Mouse (Mus musculus) gastrocnemius, postnatal 10 days (tissue): ENCODE data around the gene Mavs. TPM values are rescaled to one million over a fixed set of nuclear protein-coding genes. Genes with fewer than 3 reads are reported as not detected.
"Not testable (repeated sequence)": the region's sequence is repeated elsewhere in the genome, so short reads cannot be mapped to it uniquely, and the experiment has no call there.

Experiments used
- DNase-seq: peaks from one replicate; pipeline ENCODE4 v3.0.0; 2021; ENCODE audit warnings: mixed read lengths
- total RNA-seq, 2 experiments: library from RNA; stranded (reverse); gene quantifications; 2 replicates each; pipeline ENCODE4 v1.2.3; 2021

The Mavs gene
- total RNA-seq, 2 experiments from 2014 or later = 26.0 to 28.4 TPM

DNA sequence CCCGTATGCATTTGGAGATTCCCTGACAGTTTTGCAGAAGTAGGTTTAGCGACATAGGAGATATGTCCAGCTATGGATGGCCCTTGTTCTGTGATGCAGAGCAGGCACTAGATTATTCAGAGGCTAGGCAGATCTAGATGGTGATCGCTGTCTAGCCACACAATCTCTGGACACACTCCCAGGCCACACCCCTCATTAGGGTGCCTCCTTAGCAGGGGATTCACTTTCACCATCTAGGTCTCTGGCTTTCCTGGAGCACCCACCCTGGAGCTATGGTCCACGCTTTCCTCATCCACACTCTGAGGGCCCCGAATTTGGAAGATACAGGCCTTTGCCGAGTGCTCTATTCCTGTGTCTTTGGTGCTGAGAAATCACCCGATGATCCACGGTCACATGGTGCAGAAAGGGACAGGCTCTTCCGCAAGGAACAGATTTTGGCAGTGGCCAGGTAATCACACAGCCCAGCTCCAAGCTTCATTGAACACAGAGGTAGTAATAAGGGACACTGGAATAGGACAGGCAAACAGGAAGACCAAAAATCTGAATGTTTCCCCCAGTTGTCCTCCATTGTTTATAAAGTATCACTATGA, 22.7 kb upstream of the Mavs start:
- peak; percentile 30 for DNase-seq

DNA sequence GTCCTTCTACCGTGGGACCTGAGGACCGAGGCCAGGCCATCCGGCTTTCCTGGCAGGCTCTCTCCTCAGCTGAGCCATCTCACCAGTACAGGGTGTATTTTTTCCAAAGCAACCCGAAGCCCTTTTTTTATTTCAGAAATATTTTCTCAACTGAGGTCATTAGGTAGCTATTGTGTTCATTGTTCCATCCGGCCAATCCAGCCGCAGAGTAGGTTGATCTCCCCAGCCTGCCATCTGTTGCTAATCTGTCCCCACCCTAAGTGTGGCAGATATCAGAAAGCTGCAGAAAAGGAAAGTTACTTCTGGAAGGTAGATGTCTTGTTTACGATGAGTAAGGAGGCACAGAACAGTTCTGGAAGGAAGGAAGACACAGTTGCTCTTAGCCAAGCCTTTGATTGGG, 20.1 kb upstream of the Mavs start:
- DNase-seq = no peak

DNA sequence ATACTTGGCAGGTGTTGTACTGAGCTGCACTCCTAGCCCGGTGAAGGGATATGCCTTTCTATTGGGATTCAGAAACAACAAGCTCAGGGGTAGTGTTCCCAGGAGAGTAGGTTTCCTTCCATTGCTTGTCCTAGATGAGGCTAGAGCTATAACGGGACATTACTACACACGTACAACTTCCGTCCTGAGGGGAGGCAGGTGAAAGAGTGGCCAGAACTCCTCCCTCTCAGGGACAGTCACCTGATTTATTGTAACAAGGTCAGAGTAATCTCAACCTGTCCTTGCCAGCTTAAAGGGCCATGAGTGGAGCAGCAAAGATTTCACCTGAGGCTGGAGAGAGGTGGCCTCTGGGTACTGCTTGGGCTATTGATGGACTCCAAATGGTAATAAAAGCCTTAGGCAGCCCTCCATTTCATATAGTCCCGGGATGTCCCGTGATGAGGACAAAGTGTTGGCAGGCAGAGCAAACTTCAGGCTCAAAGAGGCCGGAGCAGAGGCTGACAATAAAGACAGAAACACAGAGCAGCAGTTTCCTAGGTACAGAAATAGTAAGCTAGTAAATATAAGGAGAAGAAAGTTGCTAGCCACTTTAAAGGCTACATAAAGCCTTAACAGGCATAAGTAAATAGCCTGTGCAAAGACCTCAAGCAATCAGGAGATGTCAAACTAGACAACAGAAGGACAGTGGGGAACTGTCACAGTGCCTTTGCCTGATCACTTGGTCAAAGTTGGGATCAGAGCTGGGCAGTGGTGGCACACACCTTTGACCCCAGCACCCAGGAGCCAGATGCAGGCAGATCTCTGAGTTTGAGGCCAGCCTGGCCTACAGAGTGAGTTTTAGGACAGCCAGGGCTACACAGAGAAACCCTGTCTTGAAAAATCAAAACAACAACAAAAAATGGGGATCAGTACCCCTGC, 17.7 kb upstream of the Mavs start:
- DNase-seq = no peak

DNA sequence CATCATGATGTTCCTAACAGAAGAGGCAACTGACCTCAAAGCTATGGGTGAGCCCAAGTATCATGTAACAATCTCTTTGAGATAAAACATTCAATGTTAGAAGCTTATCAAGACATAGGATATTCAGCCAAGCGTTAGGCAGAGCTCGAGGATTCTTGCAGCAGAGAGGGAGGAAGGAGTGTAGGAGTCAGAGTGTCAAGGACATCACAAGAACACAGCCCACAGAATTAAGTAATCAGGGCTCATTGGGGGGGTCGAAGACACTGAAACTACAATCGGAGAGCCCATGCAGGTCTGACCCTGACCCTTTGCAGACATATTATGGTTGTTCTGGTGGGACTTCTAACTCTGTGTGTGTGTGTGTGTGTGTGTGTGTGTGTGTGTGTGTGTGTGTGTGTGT, 13.8 kb upstream of the Mavs start:
- no peak for DNase-seq

DNA sequence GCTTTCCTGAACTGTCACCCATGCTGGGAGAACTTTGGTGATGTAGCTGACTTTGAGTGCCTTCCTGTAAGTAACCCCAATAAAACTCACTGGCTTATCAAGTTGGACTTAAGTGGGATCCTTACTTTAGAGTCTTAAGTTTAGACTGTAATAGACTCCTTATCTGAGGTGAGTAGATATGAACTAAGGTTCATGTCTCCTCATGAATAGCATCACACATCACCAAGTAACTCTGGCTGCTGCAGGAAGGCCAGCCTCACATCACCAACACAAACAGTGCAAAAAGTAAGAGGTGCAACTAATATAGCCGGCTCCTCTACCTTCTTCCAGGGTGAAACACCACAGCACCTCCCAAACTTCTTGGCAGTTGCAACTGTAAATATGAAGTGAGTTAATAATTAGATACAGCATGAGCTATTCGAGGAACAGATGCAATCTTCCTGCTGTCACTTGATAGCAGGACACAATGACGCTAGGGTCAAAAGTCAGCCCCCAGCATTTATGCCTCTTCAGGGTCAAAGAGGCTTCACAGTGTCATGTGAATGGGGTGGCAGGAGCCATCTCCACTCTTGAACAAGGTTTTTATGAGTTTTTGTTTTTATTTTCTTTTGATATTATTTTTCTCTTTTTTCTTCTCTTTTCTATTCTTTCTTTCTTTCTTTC, 11.9 kb upstream of the Mavs start:
- no peak for DNase-seq

DNA sequence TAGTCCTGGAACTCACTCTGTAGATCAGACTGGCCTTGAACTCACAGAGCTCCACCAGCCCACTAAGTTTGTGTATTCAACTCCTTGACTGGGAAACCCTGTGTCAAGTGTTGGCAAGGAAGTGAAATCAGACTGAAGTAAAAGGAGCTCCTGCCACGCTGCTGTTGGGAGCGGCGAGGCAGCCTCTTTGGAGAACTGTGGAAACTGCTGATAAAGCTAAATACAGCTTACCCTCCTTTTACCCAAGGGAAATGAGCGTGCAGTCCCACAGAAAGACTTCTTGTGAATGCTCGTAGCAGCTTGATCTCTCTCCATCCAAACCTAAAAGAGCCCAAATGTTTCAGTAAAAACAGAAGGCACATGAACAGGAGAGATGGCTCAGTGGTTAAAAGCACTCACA, 11.3 kb upstream of the Mavs start:
- no peak for DNase-seq

DNA sequence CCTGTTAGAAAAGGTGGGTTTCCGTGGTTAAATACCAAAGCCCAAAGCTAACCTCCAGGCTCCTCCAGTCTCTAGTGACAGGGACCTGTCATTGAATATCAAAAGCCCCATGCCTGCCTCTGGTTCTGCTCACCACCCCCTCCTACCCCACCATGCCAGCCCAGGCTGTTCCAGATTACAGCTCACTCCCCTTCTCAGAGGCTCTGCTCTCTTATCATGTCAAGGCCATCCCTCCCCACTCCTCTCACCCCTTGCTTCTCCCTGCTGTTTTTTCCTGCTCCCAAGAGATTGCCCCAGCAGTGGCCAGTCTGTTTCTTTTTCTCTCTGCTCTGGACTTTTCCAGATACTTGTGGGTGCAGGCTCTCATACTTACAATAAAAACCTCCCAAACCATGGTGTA, 10.3 kb upstream of the Mavs start:
- DNase-seq = no peak

DNA sequence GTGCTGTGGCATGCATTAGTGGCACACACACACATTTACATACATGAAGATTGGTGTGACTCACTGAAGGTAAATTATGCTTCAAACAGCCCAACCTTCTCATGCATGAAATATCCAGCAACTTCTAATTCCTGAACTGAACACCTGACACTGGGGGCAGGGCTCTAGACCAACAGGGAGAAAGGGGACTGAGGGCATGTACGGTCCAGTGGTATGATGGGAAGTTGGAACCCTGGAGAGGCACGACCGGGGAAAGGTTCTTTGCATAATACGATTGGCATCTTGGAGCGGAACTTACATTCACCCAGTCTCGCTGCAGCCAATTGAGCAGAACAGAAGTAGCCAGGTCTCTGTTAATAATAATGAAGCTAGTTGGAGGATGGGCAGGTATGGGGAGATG, 8.7 kb upstream of the Mavs start:
- no peak for DNase-seq

DNA sequence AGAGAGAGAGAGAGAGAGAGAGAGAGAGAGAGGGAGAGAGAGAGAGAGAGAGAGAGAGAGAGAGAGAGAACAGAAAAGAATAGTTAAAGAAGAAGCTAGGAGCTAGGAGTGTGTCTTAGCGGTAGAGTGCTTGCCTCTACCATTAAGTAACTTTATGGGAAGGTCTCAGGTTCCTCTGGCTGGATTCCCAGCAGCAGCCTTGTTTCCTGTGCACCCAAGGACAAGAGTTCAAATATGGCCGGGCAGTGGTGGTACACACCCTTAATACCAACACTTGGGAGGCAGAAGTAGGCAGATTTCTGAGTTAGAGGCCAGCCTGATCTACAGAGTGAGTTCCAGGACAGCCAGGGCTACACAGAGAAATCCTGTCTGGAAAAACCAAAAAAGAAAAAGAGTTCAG, 7.2 kb upstream of the Mavs start:
- not testable (repeated sequence) for DNase-seq

DNA sequence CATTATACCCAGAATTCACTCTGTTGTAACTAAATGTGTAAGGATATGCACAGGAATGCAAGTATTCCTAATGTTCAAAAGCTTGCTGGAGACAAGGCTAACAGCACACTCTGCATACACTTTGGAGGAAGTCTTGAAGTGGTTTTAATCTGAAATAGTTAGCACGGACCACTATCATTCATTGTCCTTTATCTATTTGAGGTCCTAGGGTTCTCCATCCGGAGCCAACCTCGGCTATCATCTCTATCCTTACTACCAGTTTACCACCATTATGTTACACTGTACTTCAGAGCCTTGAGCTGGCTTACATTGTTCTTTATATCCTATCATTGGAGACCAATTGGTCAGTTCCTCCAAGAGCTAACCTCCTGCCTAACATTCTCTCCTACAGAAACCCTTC, 6.6 kb upstream of the Mavs start:
- no peak for DNase-seq

DNA sequence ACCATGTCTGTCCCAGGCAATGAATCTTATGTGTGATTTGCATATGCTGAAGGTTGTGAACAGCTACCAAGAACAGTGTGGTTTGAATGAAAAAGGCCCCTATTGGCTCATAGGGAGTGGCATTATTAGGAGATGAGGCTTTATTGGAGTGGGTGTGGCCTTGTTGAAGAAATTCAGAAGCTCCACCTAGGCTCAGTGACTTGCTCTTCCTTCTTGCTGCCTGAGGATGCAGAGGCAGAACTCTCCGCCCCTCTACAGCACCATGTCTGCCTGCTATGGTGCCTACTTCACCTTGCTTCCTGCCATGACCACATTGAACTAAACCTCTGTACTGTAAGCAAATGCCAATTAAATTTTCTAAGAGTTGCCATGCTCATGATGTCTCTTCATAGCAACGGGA, 1.3 kb upstream of the Mavs start:
- DNase-seq = no peak

DNA sequence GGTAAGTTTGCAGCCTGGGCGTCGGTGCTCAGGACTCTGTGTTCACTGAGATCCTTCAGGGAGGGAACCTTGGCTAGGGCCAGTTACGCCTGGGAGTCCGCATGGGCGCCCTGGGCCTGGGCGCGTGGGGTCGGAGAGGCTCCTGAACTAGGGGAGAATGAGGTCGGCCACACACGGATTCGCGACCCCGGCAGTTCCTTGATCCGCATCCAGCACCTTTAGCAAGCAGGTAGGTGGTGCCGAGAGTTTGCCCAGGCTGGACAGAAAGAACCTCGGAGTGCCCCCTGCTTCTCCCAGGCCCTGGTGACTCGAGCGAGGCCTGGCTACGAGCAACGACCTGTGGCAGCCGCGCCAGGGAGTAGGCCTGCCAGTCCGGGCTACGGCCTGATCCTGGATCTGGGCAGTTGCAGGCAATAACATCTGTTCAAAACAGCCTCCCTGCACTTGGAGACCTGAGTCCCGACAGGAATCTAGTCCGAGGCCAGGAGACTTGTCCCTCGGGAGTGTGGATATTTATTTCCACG, 326 bp downstream of the Mavs start:
- peak; percentile 46 for DNase-seq

DNA sequence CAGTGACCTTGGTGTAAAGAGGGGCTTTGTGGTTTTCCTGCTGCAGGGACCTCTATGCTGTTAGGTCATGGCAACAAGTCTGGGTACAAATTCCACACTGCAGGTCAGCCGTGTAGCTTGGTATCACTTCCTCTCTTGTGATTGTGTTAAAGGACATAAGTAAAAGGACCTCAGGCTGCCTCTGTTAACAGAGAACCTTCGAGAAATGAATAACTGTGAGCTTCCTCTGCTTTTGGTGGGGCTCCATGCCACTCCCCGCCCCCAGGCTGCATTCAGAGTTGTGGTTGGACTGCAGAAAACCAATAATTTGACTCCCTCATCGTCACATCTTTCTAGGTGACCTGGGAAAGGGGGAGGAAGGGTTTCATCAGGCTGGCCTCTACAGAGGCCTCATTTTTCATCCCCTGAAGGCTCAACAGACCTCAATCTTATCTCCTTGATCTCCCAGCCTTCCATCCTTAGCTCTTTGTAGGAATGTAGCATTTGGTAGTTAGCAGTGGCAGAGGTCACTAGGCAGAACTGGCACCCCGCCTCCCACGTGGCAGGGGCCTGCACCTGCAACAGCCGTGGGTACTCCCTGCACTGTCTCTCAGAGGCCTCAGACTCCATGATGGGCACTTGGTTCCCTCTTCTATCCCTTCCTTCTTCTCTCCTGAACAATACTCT, 1.2 kb downstream of the Mavs start:
- DNase-seq = no peak

DNA sequence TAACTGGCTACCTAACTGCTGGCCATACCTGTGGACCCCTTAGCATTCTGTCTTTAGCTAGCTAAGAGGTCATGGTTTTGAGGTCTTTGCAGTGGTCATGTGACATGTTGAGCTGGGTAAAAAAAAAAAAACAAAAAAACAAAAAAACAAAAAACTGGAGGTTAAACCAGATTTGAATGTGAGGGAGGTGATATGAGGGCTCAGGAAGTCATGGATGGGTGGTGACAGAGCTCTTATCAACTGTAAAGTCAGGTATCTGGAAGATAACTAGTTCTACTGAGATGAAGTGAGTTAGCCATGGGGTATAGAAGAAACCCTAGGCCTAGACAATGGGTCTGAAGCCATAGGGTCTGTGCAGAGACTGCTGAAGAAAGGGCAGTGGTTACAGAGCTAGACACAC, 8.3 kb downstream of the Mavs start:
- DNase-seq = no peak

DNA sequence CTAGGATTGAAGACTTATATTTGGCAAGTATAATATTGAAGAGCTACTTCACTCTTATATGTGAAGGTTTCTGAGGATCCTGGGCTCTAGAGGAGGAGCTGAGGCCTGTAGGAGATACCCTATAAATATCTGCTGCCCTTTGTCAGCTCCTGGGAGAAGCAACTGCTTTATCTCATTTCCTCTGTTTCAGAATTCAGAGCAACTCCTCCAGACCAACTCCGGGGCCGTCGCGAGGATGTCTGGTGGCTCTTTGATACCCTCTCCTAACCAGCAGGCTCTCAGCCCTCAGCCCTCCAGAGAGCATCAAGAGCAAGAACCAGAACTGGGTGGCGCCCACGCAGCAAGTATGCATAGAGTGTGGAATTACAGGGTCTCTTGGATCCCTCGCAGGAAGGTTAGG, 9.1 kb downstream of the Mavs start:
- DNase-seq = no peak

DNA sequence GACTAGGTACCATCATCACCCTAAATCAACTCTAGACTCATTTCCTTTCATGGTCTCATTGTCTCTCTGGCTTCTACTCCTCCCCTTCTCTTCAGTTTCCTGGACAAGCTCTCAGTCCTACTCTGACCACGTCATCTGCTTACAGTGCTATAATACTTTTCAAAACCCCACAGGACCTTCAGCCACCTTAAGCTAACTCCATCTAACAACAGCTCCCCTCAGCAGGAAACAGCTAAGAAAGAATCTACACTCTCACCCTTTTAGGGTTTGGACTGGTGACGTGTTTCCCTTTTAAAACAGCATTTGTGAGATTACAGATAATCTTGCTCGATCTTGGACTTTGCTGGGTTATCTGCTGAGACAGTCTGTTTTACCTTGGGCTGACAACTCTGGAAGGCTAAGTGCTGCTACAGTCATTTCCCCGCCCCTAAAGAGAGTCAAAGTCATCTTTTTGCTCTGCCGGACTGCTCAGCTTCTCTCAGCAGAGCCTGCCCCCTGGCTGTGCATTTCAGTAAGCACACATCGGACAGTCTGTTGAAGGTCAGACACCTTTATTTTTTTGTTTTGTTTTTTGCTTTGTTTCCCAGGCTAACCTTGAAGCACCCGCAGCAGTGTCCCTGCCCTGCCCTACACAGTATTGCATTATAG, 19.9 kb downstream of the Mavs start:
- DNase-seq = peak; percentile 63

DNA sequence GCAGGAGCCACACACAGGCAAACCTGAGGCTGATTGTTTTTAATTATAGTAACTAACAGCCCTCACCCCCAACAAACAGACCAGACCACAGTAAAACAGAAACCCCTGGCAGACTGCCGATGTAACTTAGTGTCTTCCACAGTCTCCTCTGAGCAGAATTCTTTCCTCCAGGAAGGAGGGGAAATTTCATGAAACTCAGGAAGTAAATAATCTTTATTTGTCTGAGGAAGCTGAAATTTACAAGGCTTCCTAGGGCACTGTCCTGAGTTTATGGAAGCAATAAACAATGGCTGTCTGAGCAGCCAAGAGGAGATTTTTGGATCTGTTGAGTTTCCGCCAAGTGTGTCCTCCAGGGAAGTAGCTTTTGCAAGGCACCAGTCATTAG, 20.5 kb downstream of the Mavs start:
- DNase-seq = peak; percentile 52

DNA sequence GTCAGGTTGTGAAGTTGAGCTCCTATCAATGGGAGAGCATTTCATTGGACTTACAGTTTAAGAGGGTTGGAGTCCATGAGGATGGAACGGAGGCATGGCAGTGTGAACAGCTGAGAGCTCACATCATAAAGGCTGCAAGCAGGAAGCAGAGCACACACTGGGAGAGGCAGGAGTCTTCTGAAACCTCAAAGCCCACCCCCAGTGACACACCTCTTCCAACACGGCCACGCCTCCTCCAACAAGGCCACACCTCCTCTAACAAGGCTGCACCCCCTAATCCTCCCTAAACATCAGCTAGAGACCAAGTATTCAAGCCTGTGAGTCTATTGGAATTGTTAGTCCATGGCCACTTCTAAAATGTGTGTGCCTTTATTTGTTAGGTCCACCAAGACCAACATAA, 21.9 kb downstream of the Mavs start:
- no peak for DNase-seq

DNA sequence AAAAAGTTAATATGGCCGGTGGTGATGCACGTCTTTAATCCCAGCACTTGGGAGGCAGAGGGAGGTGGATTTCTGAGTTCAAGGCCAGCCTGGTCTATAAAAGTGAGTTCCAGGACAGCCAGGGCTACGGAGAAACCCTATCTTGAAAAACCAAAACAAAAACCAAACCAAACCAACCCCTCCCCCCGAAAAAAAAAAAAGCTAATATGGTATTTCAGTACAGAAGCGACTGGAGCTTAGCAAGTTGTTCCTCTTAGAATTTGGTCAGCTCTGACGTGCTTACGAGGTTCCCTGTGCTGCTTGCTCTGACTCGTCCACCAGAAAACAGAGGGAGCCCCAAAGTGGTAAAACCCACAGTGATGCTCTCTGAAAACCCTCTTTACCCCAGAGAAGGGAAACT, 24.8 kb downstream of the Mavs start:
- no peak for DNase-seq

DNA sequence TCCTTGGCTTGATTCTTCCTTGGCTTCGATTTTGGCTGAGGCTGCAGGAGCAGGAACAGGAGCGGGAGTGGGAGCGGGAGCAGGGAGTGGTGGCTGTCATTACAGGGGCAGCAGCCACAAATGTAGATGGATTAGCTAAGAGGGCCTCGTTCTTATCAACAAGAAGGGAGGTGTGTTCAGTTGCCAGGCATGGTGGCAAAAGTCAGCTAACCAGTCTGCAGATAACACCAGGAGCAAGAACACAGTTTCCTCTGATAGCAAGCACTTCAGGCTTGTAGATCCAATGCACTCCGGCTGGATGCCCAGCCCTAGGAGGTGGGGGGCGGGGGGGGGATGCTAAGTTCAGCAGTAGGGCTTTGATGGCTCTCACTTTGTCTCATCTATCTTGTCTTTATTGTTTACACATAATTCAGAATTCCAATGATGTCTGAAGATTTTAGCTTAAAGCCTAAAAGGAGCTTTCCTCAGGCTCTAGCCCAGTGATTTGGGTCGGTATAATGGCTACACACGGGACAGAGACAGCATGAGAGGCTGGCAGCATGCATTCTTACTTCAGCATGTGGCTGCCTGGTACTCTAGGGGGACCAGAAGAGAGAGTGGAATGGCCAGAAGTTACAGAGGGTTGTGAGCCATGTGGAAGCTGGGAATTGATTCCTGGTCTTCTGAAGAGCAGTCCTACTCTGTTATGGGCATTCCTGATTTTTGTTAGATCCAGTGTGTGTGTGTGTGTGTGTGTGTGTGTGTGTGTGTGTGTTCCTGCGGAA, 26.9 kb downstream of the Mavs start:
- DNase-seq = no peak

DNA sequence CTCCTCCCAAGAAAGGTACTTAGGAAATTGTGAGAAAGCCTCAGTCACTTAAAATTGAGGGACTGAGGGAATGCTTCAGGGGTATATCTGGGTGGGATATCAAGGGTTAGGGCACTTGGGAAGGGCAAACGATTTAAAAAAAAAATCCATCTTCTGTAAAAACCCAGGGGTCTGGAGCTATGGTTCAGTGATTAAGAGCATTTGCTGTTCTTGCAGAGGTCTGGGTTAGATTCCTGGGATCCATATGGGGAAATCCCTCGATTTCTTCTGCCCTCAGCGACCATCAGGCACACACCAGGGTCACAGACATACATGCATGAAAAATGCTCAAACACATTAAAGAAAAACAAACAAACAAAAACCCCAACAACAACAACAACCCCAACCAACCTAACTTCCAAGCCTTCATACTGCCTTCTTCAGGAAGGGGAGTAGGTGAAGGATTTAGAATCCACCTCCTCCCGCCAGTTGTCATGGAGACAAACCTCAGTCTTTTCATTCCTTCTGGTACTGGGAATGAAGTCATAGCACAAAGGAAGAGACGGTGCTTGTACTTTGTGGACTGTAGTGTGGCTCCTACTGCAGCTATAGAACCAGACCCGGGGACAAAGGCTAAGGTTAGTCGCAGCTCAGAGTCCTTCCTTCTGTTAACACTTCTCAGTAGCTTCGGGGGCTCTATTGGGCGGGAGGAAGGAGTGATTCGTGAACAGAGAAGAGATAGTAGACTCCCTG, 27.8 kb downstream of the Mavs start:
- no peak for DNase-seq
